Mouse (Mus musculus): ENCODE measurements around the gene Stab1.

- no peak for TF ChIP-seq GATA1 (IDR thresholded peaks at IDR 0.05; ENCODE audit: borderline replicate concordance, low read length)
- no peak for TF ChIP-seq FLI1 (IDR thresholded peaks at IDR 0.05; ENCODE audit: low read length)
These were observed 20.9 kb upstream of the Stab1 start for GRCm38 (mm10) chr14:31189348-31189747.
